Comparison of ENCODE assay signal across 8 mouse cellular contexts in genomic region chr1:191470190-191470985, GRCm38 (mm10).
DNase-seq lines count a peak whose midpoint lies in the region; ATAC-seq and TF ChIP-seq lines count a peak whose summit lies in the region.

No protein-coding gene starts in this region.

- no peaks in the 10 kb centered on the region for H3K27me3 ChIP-seq in kidney, embryonic 15.5 days
- no peaks in the 10 kb centered on the region for H3K27me3 ChIP-seq in forebrain, embryonic 13.5 days
- H3K27me3 ChIP-seq in limb, embryonic 14.5 days (ENCODE audit: control insufficient read depth, insufficient read depth, low read length) = no peaks in the 10 kb centered on the region

- H3K4me3 ChIP-seq in kidney, embryonic 15.5 days (replicated peaks) = no peak overlapping the region
- no peak overlapping the region for H3K4me3 ChIP-seq in forebrain, embryonic 13.5 days
- H3K4me3 ChIP-seq in limb, embryonic 14.5 days (replicated peaks; ENCODE audit: low read length) = no peak overlapping the region

- no peaks in the 10 kb centered on the region for H3K36me3 ChIP-seq in kidney, embryonic 15.5 days
- H3K36me3 ChIP-seq in forebrain, embryonic 13.5 days (ENCODE audit: poor library complexity, severe bottlenecking) = no peaks in the 10 kb centered on the region
- no peaks in the 10 kb centered on the region for H3K36me3 ChIP-seq in limb, embryonic 14.5 days (ENCODE audit: control insufficient read depth, insufficient read depth, low read length)

- WGBS in kidney, embryonic 15.5 days = 26% methylated on average over 13 of the region's 13 CpGs
- 25% methylated on average over 13 of the region's 13 CpGs for WGBS in forebrain, embryonic 13.5 days
- WGBS in limb, embryonic 14.5 days = 35% methylated on average over 13 of the region's 13 CpGs

- no peak overlapping the region for H3K9ac ChIP-seq in kidney, embryonic 15.5 days
- no peak overlapping the region for H3K9ac ChIP-seq in forebrain, embryonic 13.5 days
- H3K9ac ChIP-seq in limb, embryonic 14.5 days (ENCODE audit: low read depth, low read length, severe bottlenecking) = no peak overlapping the region

- no peak for ATAC-seq in kidney, embryonic 15.5 days (replicated peaks; ENCODE audit: low FRiP score)
- ATAC-seq in forebrain, embryonic 13.5 days = peak; percentile 53; the same call in 1 of the 2 replicates
- 0 out of 2 replicates have a peak, but pooled peaks have one; percentile 37 for ATAC-seq in limb, embryonic 14.5 days (ENCODE audit: low FRiP score, low read depth)

- peak overlapping the region; percentile 37; the same call in 1 of the 2 replicates for H3K27ac ChIP-seq in kidney, embryonic 15.5 days
- no peak overlapping the region for H3K27ac ChIP-seq in forebrain, embryonic 13.5 days
- no peak overlapping the region for H3K27ac ChIP-seq in limb, embryonic 14.5 days (replicated peaks; ENCODE audit: low read depth, low read length)

- no peak for TF ChIP-seq POLR2A in limb, embryonic 14.5 days (IDR thresholded peaks at IDR 0.05; ENCODE audit: borderline replicate concordance, extremely low read depth, insufficient read depth, insufficient read length)

- H3K9me3 ChIP-seq in kidney, embryonic 15.5 days (replicated peaks) = no peaks in the 10 kb centered on the region
- no peaks in the 10 kb centered on the region for H3K9me3 ChIP-seq in forebrain, embryonic 13.5 days (replicated peaks)
- H3K9me3 ChIP-seq in limb, embryonic 14.5 days (ENCODE audit: control insufficient read depth, low read length) = no peaks in the 10 kb centered on the region

- DNase-seq in kidney, postnatal 10 days = no peak
- peak; percentile 43 for DNase-seq in heart, postnatal 4 days
- peak; percentile 49 for DNase-seq in limb, embryonic 14.5 days (ENCODE audit: low spot score)
- DNase-seq in right cerebral cortex, postnatal 10 days (ENCODE audit: low spot score in 2 of 2) = peak; percentile 59 to 81
- no peak for DNase-seq in ovary, adult 18-20 months (ENCODE audit: low spot score)
- no peak for DNase-seq in ovary, postnatal 10 days (ENCODE audit: low spot score)

- peaks cover 10% of the 10 kb centered on the region for H3K4me1 ChIP-seq in kidney, embryonic 15.5 days
- H3K4me1 ChIP-seq in forebrain, embryonic 13.5 days = peaks cover 13% of the 10 kb centered on the region
- H3K4me1 ChIP-seq in limb, embryonic 14.5 days (ENCODE audit: control insufficient read depth, insufficient read depth, low read length) = no peaks in the 10 kb centered on the region

- 0 out of 2 replicates have a peak overlapping the region, but pooled peaks have one; percentile 4 for H3K4me2 ChIP-seq in kidney, embryonic 15.5 days
- H3K4me2 ChIP-seq in forebrain, embryonic 13.5 days = no peak overlapping the region
- H3K4me2 ChIP-seq in limb, embryonic 14.5 days (replicated peaks; ENCODE audit: low read depth, low read length, severe bottlenecking) = no peak overlapping the region

Comparison
In these comparisons a context has a peak if more than half of its experiments do, and no peak if none do; other contexts are left out.
1. DNase-seq: peak in heart, postnatal 4 days (single experiment), limb, embryonic 14.5 days (single experiment) and right cerebral cortex, postnatal 10 days (2 of 2); none in kidney, postnatal 10 days (single experiment), ovary, adult 18-20 months (single experiment) and ovary, postnatal 10 days (single experiment).